Mouse (Mus musculus): Measurements from ENCODE around the gene Mchr1. TPM values are rescaled to one million over a fixed set of nuclear protein-coding genes. Genes with fewer than 3 reads are reported as not detected.

Gene Mchr1
- polyA plus RNA-seq, 1 experiment from 2014 or later: 0.05 TPM

DNA sequence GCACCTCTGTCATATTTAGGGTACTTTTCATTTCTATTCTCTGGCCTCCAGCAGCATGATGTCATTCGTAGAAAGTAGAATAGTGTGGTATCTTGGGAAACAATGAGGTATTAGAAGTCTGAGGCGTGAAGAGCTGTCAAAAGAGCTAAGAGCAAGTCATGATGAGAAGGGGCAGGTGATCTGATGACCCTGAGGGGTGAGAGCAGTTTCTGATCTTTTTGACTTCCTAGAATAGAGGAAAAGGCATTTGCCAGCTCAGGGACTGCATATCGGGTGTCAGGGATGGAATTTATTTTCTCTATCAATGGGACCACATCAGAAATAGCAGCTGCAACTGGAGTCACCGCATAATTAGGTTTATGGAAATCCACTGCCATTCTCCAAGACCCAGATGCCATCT lies 8.5 kb upstream of the Mchr1 start:
- CTCF ChIA-PET: interaction anchor here (0.8 to 1.4 kb wide), 3 partner anchors 9 to 14 kb away, joined by 3 read pairs; no protein-coding TSS in a partner anchor
- no peak for TF ChIP-seq CTCF (IDR thresholded peaks at IDR 0.05)
- no peaks in the 10 kb centered on the region for H3K27me3 ChIP-seq
- DNase-seq (ENCODE audit: low read depth, low spot score) (no peak), ATAC-seq (no peak)
- POLR2A ChIA-PET: no interaction called here
- in situ Hi-C loops (cut with MboI; ENCODE audit: low pct_unique_long_range_greater_than_20kb): no loop called here

DNA sequence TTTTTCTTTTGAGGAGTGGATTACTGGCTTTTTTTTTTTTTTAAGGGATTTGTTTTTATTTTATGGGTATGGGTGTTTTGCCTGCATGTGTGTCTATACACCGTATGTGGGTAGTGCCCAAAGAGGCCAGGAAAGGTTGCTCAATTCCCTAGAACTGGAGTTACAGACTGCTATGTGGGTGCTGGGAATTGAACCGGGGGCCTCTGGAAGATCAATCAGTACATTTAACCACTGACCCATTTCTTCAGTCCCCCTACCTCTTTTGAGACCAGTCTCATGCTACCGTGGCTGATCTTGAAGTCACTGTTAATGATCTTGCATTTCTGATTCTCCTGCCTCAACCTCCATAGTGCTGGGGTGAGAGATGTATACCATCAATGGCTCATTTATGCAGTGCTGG lies 8.0 kb upstream of the Mchr1 start:
- CTCF ChIA-PET: interaction anchor here (0.8 to 1.4 kb wide), 2 partner anchors 13 to 14 kb away, joined by 3 read pairs; no protein-coding TSS in a partner anchor

DNA sequence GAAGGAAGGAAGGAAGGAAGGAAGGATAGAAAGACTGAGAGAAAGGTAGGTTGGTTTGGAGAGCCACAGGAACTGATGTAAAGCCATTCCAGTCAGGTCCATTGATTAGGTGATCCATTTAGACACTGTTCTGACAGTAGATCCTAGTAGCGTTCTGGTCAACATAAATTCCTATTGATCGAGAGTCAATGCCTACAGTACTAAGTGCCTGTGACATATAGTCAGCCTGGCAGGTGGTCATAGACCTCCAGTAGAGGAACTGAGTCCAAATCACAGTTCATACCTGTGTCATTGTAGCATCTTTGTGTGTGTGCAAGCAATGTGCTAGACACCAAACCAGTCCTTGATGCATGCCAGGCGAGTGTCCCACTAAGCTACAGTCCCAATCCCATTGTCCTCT lies 7.0 kb upstream of the Mchr1 start:
- in situ Hi-C loops (cut with MboI; ENCODE audit: low pct_unique_long_range_greater_than_20kb): no loop called here
- CTCF ChIA-PET: no interaction called here
- TF ChIP-seq CTCF (IDR thresholded peaks at IDR 0.05): no peak

More for the DNA sequence above, 8.0 kb upstream of the Mchr1 start:
- in situ Hi-C loops (cut with MboI; ENCODE audit: low pct_unique_long_range_greater_than_20kb): no loop called here
- DNase-seq (ENCODE audit: low read depth, low spot score): no peak
- POLR2A ChIA-PET: no interaction called here
- no peak for ATAC-seq
- no peaks in the 10 kb centered on the region for H3K27me3 ChIP-seq
- TF ChIP-seq CTCF (IDR thresholded peaks at IDR 0.05): no peak

DNA sequence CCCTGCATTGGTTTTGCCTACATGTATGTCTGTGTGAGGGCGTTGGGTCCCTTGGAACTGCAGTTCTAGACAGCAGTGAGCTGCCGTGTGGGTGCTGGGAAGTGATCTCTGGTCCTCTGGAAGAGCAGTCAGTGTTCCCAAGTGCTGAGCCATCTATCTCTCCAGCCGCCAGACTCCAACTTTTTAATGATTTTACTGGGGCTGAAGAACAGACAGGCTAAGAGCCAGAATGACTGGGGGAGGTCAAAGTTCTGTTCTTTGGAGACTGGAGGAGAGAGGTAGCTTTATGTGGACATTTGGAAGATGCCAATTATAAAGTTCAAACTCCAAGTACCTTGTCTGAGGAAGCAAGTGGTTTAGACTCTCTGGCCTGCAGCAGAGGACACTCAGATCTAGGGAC lies 5.5 kb upstream of the Mchr1 start:
- ATAC-seq: no peak
- in situ Hi-C loops (cut with MboI; ENCODE audit: low pct_unique_long_range_greater_than_20kb): no loop called here

More for the DNA sequence above, 7.0 kb upstream of the Mchr1 start:
- no peaks in the 10 kb centered on the region for H3K27me3 ChIP-seq
- DNase-seq (ENCODE audit: low read depth, low spot score): no peak
- POLR2A ChIA-PET: no interaction called here
- no peak for ATAC-seq

DNA sequence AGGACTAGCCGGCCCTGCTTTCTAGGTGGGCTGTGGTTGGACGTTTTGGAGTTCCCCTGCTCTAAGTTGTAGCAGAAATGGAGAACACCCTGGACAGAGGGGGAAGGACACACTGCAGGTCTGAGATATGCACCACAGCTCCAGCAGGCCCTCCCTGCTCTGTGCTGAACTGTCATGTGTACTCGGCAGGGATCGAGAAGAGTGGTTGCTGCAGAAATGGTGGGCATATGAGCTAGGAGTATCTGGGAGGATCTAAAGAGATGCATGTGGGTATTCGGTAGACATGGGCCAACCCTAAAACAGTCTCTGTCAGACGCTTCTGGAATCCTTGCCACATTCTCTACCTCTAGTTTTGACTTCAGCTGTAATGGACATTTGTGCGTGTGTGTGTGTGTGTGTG lies 4.0 kb upstream of the Mchr1 start:
- TF ChIP-seq CTCF (IDR thresholded peaks at IDR 0.05): no peak
- in situ Hi-C loops (cut with MboI; ENCODE audit: low pct_unique_long_range_greater_than_20kb): no loop called here
- DNase-seq (ENCODE audit: low read depth, low spot score) (no peak), ATAC-seq (no peak)
- POLR2A ChIA-PET: no interaction called here
- CTCF ChIA-PET: no interaction called here
- H3K27me3 ChIP-seq: no peaks in the 10 kb centered on the region

More for the DNA sequence above, 5.5 kb upstream of the Mchr1 start:
- DNase-seq (ENCODE audit: low read depth, low spot score): no peak
- ChIA-PET CTCF (no interaction called here), POLR2A (no interaction called here)
- H3K27me3 ChIP-seq: no peaks in the 10 kb centered on the region
- no peak for TF ChIP-seq CTCF (IDR thresholded peaks at IDR 0.05)

DNA sequence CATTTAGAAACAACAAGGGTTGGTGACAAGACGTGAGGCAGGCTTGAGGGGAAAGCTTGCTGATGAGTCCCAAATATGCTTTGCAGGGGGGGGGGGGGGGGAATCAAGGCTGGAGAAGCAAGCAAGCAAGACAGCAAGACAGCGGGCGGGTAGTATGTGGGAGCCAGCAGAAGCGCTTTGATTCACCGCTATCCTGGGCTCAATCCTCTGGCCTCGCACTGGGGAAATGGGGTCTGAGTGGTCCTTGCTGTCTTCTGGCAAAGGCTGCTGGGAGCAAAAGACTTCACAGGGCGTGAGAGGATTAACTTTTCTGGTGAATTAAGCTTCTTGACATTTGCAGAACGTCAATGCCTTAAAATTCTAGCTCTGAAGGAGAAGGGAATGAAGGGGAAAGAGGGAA lies 763 bp downstream of the Mchr1 start:
- TF ChIP-seq CTCF (IDR thresholded peaks at IDR 0.05): no peak
- in situ Hi-C loops (cut with MboI; ENCODE audit: low pct_unique_long_range_greater_than_20kb): no loop called here
- ChIA-PET CTCF (no interaction called here), POLR2A (no interaction called here)
- DNase-seq (ENCODE audit: low read depth, low spot score): no peak
- ATAC-seq: no peak
- no peaks in the 10 kb centered on the region for H3K27me3 ChIP-seq

DNA sequence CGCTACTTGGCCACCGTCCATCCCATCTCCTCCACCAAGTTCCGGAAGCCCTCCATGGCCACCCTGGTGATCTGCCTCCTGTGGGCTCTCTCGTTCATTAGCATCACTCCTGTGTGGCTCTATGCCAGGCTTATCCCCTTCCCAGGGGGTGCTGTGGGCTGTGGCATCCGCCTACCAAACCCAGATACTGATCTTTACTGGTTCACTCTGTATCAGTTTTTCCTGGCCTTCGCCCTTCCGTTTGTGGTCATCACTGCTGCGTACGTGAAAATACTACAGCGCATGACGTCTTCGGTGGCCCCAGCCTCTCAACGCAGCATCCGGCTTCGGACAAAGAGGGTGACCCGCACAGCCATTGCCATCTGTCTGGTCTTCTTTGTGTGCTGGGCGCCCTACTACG lies 2.2 kb downstream of the Mchr1 start:
- ATAC-seq (no peak), DNase-seq (ENCODE audit: low read depth, low spot score) (no peak)
- ChIA-PET POLR2A (no interaction called here), CTCF (no interaction called here)
- TF ChIP-seq CTCF (IDR thresholded peaks at IDR 0.05): no peak
- no peaks in the 10 kb centered on the region for H3K27me3 ChIP-seq
- in situ Hi-C loops (cut with MboI; ENCODE audit: low pct_unique_long_range_greater_than_20kb): no loop called here

DNA sequence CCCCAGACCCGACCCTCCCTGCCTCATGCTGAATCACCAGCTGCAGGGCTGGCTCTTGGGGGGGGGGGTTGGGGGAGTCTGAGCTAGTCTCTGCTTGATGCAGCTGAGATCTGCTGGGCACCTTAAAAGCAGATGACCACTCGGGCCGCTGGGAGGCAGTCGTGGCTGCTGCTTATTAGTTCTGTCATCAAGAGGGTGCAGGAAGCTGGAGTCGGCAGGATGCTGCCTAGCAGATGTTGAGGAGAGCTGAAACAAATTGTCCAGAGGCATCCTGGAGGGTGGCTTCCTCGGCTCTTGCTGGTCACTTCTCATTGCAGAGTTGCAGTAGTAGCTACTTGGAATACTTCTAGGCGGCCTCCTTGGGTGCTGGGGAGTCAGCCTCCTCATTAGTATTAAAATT lies 4.0 kb downstream of the Mchr1 start:
- in situ Hi-C loops (cut with MboI; ENCODE audit: low pct_unique_long_range_greater_than_20kb): no loop called here
- no peak for DNase-seq (ENCODE audit: low read depth, low spot score)
- POLR2A ChIA-PET: interaction anchor here (0.6 to 0.8 kb wide), 4 partner anchors 16 to 390 kb away, joined by 3 to 7 read pairs (median 4); no protein-coding TSS in a partner anchor
- ATAC-seq: no peak
- no peak for TF ChIP-seq CTCF (IDR thresholded peaks at IDR 0.05)
- CTCF ChIA-PET: interaction anchor here (1.0 to 1.2 kb wide), 2 partner anchors 12 to 13 kb away, joined by 3 to 5 read pairs; no protein-coding TSS in a partner anchor
- no peaks in the 10 kb centered on the region for H3K27me3 ChIP-seq

DNA sequence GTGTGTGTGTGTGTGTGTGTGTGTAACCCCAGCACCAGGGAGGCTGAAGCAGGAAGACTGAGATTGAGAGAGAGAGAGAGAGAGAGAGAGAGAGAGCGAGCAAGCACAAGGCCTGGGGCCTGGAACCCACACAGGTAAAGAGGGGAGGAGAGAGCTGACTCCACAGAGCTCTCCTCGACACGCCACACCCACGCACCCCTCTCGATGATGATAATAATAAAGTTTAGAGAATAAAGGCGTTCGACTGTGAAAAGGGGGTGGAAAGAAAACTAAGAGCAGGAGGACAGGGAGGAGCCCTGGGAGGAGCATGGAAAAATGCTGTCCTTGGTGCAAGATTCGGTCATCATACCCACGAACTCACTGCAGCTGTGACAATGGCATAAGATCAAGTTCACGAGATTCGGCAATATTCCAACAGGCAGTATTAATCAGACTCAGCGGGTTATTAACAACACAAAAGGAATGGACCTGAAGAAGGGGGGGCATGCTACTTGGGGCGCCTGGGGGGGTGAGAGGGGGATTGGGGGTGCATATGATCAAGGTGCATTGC lies 4.6 kb downstream of the Mchr1 start:
- POLR2A ChIA-PET: interaction anchor here (0.6 to 0.8 kb wide), 6 partner anchors 17 to 391 kb away, joined by 3 to 4 read pairs (median 3); no protein-coding TSS in a partner anchor
- ATAC-seq (no peak), DNase-seq (ENCODE audit: low read depth, low spot score) (no peak)
- CTCF ChIA-PET: interaction anchor here (1.0 to 1.2 kb wide), 2 partner anchors 13 kb away, joined by 3 to 5 read pairs; no protein-coding TSS in a partner anchor
- TF ChIP-seq CTCF (IDR thresholded peaks at IDR 0.05): no peak
- no peaks in the 10 kb centered on the region for H3K27me3 ChIP-seq
- in situ Hi-C loops (cut with MboI; ENCODE audit: low pct_unique_long_range_greater_than_20kb): no loop called here

DNA sequence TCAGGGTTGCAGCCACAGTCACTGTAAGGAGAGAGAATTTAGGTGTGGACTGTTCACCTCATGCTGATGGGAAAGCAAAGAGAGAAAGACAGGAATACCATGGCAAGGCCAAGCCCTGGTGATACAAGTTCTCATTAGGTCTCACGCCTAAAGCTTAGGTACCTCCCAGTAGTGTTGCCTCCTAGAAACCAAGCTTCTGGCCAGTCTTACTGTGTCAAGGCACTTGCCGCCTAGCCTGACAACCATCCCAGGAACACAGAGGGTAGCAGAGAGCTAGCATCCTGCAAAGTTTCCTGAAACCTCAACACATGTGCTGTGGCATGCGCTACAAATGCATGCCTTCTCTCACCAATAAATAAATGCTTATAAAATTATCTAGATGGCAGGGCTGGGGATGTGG lies 11.6 kb downstream of the Mchr1 start:
- in situ Hi-C loops (cut with MboI; ENCODE audit: low pct_unique_long_range_greater_than_20kb): no loop called here
- CTCF ChIA-PET: interaction anchor here (1.0 to 1.5 kb wide), 8 partner anchors 10 to 220 kb away, joined by 3 to 5 read pairs (median 3); no protein-coding TSS in a partner anchor
- DNase-seq (ENCODE audit: low read depth, low spot score) (no peak), ATAC-seq (no peak)
- no peak for TF ChIP-seq CTCF (IDR thresholded peaks at IDR 0.05)
- POLR2A ChIA-PET: interaction anchor here (0.5 kb wide), 1 partner anchor 1128 kb away, joined by 4 read pairs; no protein-coding TSS in a partner anchor
- no peaks in the 10 kb centered on the region for H3K27me3 ChIP-seq

DNA sequence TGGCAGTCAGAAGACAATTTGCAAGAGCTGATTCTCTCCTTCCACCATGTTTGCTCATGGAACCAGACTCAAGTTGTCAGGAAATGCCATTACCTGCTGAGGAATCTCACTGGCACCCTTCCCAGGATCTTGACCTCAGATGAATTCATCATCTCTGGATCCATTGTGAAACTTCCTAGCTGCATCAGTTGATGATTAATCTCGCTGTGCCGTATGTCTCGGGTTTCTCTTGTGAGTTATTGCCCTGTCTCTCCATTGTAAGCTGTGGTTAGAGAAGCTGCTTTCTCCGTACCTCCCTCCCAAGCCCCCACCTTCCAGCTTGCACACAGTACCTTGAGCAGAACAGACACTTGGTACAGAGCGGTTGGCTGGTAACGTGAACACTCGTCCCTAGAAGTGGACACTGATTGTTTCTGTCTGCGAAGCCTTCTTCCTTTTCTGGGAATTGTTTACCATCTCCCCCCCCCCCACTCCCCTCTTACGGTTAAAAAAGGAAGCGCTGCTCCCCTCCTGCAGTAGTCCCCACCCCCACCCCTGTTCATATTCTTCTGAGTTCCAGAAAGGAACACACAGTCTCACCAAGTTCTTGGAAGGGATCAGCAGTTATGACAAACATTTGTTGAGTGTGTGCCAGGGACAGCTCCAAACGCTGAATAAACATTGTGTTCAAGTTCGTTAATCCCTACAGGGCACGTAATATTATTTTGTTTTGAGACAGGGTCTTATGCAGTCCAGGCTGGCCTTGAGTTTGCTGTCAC lies 12.5 kb downstream of the Mchr1 start:
- H3K27me3 ChIP-seq: no peaks in the 10 kb centered on the region
- in situ Hi-C loops (cut with MboI; ENCODE audit: low pct_unique_long_range_greater_than_20kb): no loop called here
- TF ChIP-seq CTCF (IDR thresholded peaks at IDR 0.05): no peak
- CTCF ChIA-PET: interaction anchor here (1.0 to 1.5 kb wide), 7 partner anchors 16 to 221 kb away, joined by 3 to 5 read pairs (median 3); no protein-coding TSS in a partner anchor
- POLR2A ChIA-PET: interaction anchor here (1.3 kb wide), 1 partner anchor 25 kb away, joined by 3 read pairs; no protein-coding TSS in a partner anchor
- ATAC-seq (peak; percentile 88), DNase-seq (ENCODE audit: low read depth, low spot score) (peak; percentile 99)

All from Patski (cell line).